Mouse (Mus musculus): ENCODE measurements at regions not wholly inside any gene's neighbourhood (a gene's known extent, or its start where the extent isn't known, plus 50 kb on each side); places are given as distances from the start of the nearest gene placed in this dataset.

- no peak overlapping the region for H3K9ac ChIP-seq (ENCODE audit: low read length)
- H3K4me1 ChIP-seq (replicated peaks; ENCODE audit: control insufficient read depth, insufficient read depth, low read length) = peaks cover 7% of the 10 kb centered on the region
- H3K27ac ChIP-seq (ENCODE audit: low read length) = no peak overlapping the region
- H3K4me3 ChIP-seq (ENCODE audit: low read length) = no peak overlapping the region
- WGBS = 84% methylated on average over 4 of the region's 4 CpGs
- no peaks in the 10 kb centered on the region for H3K36me3 ChIP-seq (ENCODE audit: control insufficient read depth, insufficient read depth, low read length)
- no peaks in the 10 kb centered on the region for H3K9me3 ChIP-seq (ENCODE audit: control insufficient read depth, low read length)
- ATAC-seq (ENCODE audit: low read depth) = no peak
- no peak overlapping the region for H3K4me2 ChIP-seq (ENCODE audit: low read depth, low read length)
- H3K27me3 ChIP-seq (ENCODE audit: control insufficient read depth, insufficient read depth, low read depth, low read length) = no peaks in the 10 kb centered on the region
Observed at GRCm38 (mm10) chr13:97666761-97667160, 93.7 kb downstream of the Gm10260 start.

- H3K4me1 ChIP-seq (replicated peaks; ENCODE audit: control insufficient read depth, insufficient read depth, low read length) = peaks cover 10% of the 10 kb centered on the region
- WGBS = 49% methylated on average over 1 of the region's 1 CpGs
- ATAC-seq (ENCODE audit: low read depth) = no peak
- H3K9ac ChIP-seq (ENCODE audit: low read length) = no peak overlapping the region
- no peak overlapping the region for H3K4me2 ChIP-seq (ENCODE audit: low read depth, low read length)
- H3K27me3 ChIP-seq (ENCODE audit: control insufficient read depth, insufficient read depth, low read depth, low read length) = no peaks in the 10 kb centered on the region
- H3K27ac ChIP-seq (ENCODE audit: low read length) = no peak overlapping the region
- H3K4me3 ChIP-seq (ENCODE audit: low read length) = no peak overlapping the region
- H3K36me3 ChIP-seq (ENCODE audit: control insufficient read depth, insufficient read depth, low read length) = no peaks in the 10 kb centered on the region
- no peaks in the 10 kb centered on the region for H3K9me3 ChIP-seq (ENCODE audit: control insufficient read depth, low read length)
Observed at GRCm38 (mm10) chr13:97665226-97665625, 95.2 kb downstream of the Gm10260 start.

GRCm38 (mm10) chr13:97662741-97663140, 97.7 kb downstream of the Gm10260 start:
- no peak overlapping the region for H3K27ac ChIP-seq (ENCODE audit: low read length)
- no peak overlapping the region for H3K9ac ChIP-seq (ENCODE audit: low read length)
- no peaks in the 10 kb centered on the region for H3K27me3 ChIP-seq (ENCODE audit: control insufficient read depth, insufficient read depth, low read depth, low read length)
- H3K4me3 ChIP-seq (ENCODE audit: low read length) = no peak overlapping the region
- peak; percentile 90 for ATAC-seq (ENCODE audit: low read depth)
- H3K9me3 ChIP-seq (ENCODE audit: control insufficient read depth, low read length) = no peaks in the 10 kb centered on the region
- no peak overlapping the region for H3K4me2 ChIP-seq (ENCODE audit: low read depth, low read length)
- H3K36me3 ChIP-seq (ENCODE audit: control insufficient read depth, insufficient read depth, low read length) = no peaks in the 10 kb centered on the region
- 0 out of 2 replicates have a peak, but pooled peaks cover 7% of the 10 kb centered on the region for H3K4me1 ChIP-seq (replicated peaks; ENCODE audit: control insufficient read depth, insufficient read depth, low read length)
- 31% methylated on average over 8 of the region's 8 CpGs for WGBS

GRCm38 (mm10) chr13:97656618-97657017, 103.8 kb downstream of the Gm10260 start:
- no peak overlapping the region for H3K9ac ChIP-seq (ENCODE audit: low read length)
- ATAC-seq (ENCODE audit: low read depth) = no peak
- H3K27me3 ChIP-seq (ENCODE audit: control insufficient read depth, insufficient read depth, low read depth, low read length) = no peaks in the 10 kb centered on the region
- H3K4me2 ChIP-seq (ENCODE audit: low read depth, low read length) = no peak overlapping the region
- H3K36me3 ChIP-seq (ENCODE audit: control insufficient read depth, insufficient read depth, low read length) = no peaks in the 10 kb centered on the region
- WGBS = 90% methylated on average over 2 of the region's 2 CpGs
- H3K27ac ChIP-seq (ENCODE audit: low read length) = no peak overlapping the region
- H3K9me3 ChIP-seq (ENCODE audit: control insufficient read depth, low read length) = no peaks in the 10 kb centered on the region
- H3K4me1 ChIP-seq (replicated peaks; ENCODE audit: control insufficient read depth, insufficient read depth, low read length) = 0 out of 2 replicates have a peak, but pooled peaks cover 4% of the 10 kb centered on the region
- no peak overlapping the region for H3K4me3 ChIP-seq (ENCODE audit: low read length)

- Histone ChIP-seq H3K4me2 (ENCODE audit: low read depth, low read length) (no peak overlapping the region), H3K4me1 (replicated peaks; ENCODE audit: control insufficient read depth, insufficient read depth, low read length) (no peaks in the 10 kb centered on the region), H3K27ac (ENCODE audit: low read length) (no peak overlapping the region), H3K27me3 (ENCODE audit: control insufficient read depth, insufficient read depth, low read depth, low read length) (no peaks in the 10 kb centered on the region), H3K9me3 (ENCODE audit: control insufficient read depth, low read length) (peaks cover 6% of the 10 kb centered on the region; the same call in 1 of the 2 replicates), H3K36me3 (ENCODE audit: control insufficient read depth, insufficient read depth, low read length) (no peaks in the 10 kb centered on the region), H3K4me3 (ENCODE audit: low read length) (no peak overlapping the region), H3K9ac (ENCODE audit: low read length) (no peak overlapping the region)
- ATAC-seq (ENCODE audit: low read depth) = no peak
- 82% methylated on average over 9 of the region's 9 CpGs for WGBS
Observed at GRCm38 (mm10) chr13:97652279-97652678, 108.2 kb downstream of the Gm10260 start.

- Histone ChIP-seq H3K27ac (ENCODE audit: low read length) (no peak overlapping the region), H3K36me3 (ENCODE audit: control insufficient read depth, insufficient read depth, low read length) (no peaks in the 10 kb centered on the region), H3K27me3 (ENCODE audit: control insufficient read depth, insufficient read depth, low read depth, low read length) (no peaks in the 10 kb centered on the region), H3K4me2 (ENCODE audit: low read depth, low read length) (no peak overlapping the region), H3K9ac (ENCODE audit: low read length) (no peak overlapping the region), H3K4me1 (replicated peaks; ENCODE audit: control insufficient read depth, insufficient read depth, low read length) (no peaks in the 10 kb centered on the region), H3K4me3 (ENCODE audit: low read length) (no peak overlapping the region), H3K9me3 (ENCODE audit: control insufficient read depth, low read length) (peaks cover 6% of the 10 kb centered on the region; the same call in 1 of the 2 replicates)
- 45% methylated on average over 9 of the region's 9 CpGs for WGBS
- peak; percentile 71 for ATAC-seq (ENCODE audit: low read depth)
Observed at GRCm38 (mm10) chr13:97651761-97652160, 108.7 kb downstream of the Gm10260 start.

GRCm38 (mm10) chr13:97651176-97651575, 109.3 kb downstream of the Gm10260 start:
- ATAC-seq (ENCODE audit: low read depth) = no peak
- Histone ChIP-seq H3K4me1 (replicated peaks; ENCODE audit: control insufficient read depth, insufficient read depth, low read length) (peaks cover 4% of the 10 kb centered on the region), H3K9me3 (ENCODE audit: control insufficient read depth, low read length) (peaks cover 6% of the 10 kb centered on the region; the same call in 1 of the 2 replicates), H3K4me2 (ENCODE audit: low read depth, low read length) (no peak overlapping the region), H3K27me3 (ENCODE audit: control insufficient read depth, insufficient read depth, low read depth, low read length) (no peaks in the 10 kb centered on the region), H3K36me3 (ENCODE audit: control insufficient read depth, insufficient read depth, low read length) (no peaks in the 10 kb centered on the region), H3K4me3 (ENCODE audit: low read length) (no peak overlapping the region), H3K9ac (ENCODE audit: low read length) (no peak overlapping the region), H3K27ac (ENCODE audit: low read length) (no peak overlapping the region)
- 85% methylated on average over 5 of the region's 5 CpGs for WGBS

- no peak overlapping the region for H3K4me3 ChIP-seq (ENCODE audit: low read length)
- no peak overlapping the region for H3K27ac ChIP-seq (ENCODE audit: low read length)
- no peak for ATAC-seq (ENCODE audit: low read depth)
- H3K4me2 ChIP-seq (ENCODE audit: low read depth, low read length) = no peak overlapping the region
- no peaks in the 10 kb centered on the region for H3K36me3 ChIP-seq (ENCODE audit: control insufficient read depth, insufficient read depth, low read length)
- peaks cover 14% of the 10 kb centered on the region for H3K4me1 ChIP-seq (replicated peaks; ENCODE audit: control insufficient read depth, insufficient read depth, low read length)
- peaks cover 6% of the 10 kb centered on the region; the same call in 1 of the 2 replicates for H3K9me3 ChIP-seq (ENCODE audit: control insufficient read depth, low read length)
- WGBS = 100% methylated on average over 2 of the region's 2 CpGs
- no peaks in the 10 kb centered on the region for H3K27me3 ChIP-seq (ENCODE audit: control insufficient read depth, insufficient read depth, low read depth, low read length)
- H3K9ac ChIP-seq (ENCODE audit: low read length) = no peak overlapping the region
Observed at GRCm38 (mm10) chr13:97650191-97650590, 110.2 kb downstream of the Gm10260 start.

- Histone ChIP-seq H3K4me1 (replicated peaks; ENCODE audit: control insufficient read depth, insufficient read depth, low read length) (peaks cover 19% of the 10 kb centered on the region), H3K36me3 (ENCODE audit: control insufficient read depth, insufficient read depth, low read length) (no peaks in the 10 kb centered on the region), H3K9ac (ENCODE audit: low read length) (no peak overlapping the region), H3K4me3 (ENCODE audit: low read length) (no peak overlapping the region), H3K27ac (ENCODE audit: low read length) (no peak overlapping the region), H3K4me2 (ENCODE audit: low read depth, low read length) (no peak overlapping the region), H3K27me3 (ENCODE audit: control insufficient read depth, insufficient read depth, low read depth, low read length) (no peaks in the 10 kb centered on the region), H3K9me3 (ENCODE audit: control insufficient read depth, low read length) (peaks cover 6% of the 10 kb centered on the region; the same call in 1 of the 2 replicates)
- WGBS = 69% methylated on average over 4 of the region's 4 CpGs
- ATAC-seq (ENCODE audit: low read depth) = no peak
Observed at GRCm38 (mm10) chr13:97647486-97647885, 112.9 kb downstream of the Gm10260 start.

GRCm38 (mm10) chr13:97646021-97646385, 114.4 kb downstream of the Gm10260 start:
- ATAC-seq (ENCODE audit: low read depth) = peak; percentile 23

More at GRCm38 (mm10) chr13:97646021-97646385, 114.4 kb downstream of the Gm10260 start:
- Histone ChIP-seq H3K4me3 (ENCODE audit: low read length) (no peak overlapping the region), H3K4me2 (ENCODE audit: low read depth, low read length) (no peak overlapping the region), H3K36me3 (ENCODE audit: control insufficient read depth, insufficient read depth, low read length) (no peaks in the 10 kb centered on the region), H3K9me3 (ENCODE audit: control insufficient read depth, low read length) (peaks cover 4% of the 10 kb centered on the region; the same call in 1 of the 2 replicates), H3K9ac (ENCODE audit: low read length) (no peak overlapping the region), H3K4me1 (replicated peaks; ENCODE audit: control insufficient read depth, insufficient read depth, low read length) (peaks cover 19% of the 10 kb centered on the region), H3K27ac (ENCODE audit: low read length) (peak overlapping the region; percentile 70), H3K27me3 (ENCODE audit: control insufficient read depth, insufficient read depth, low read depth, low read length) (no peaks in the 10 kb centered on the region)
- WGBS = 47% methylated on average over 7 of the region's 7 CpGs
